Mouse (Mus musculus) adrenal gland, postnatal 25 days (tissue): ENCODE results near the gene Ralgapa1. TPM values are rescaled to one million over a fixed set of nuclear protein-coding genes. Genes with fewer than 3 reads are reported as not detected.
A peak's percentile ranks its signal among the peaks of the same experiment; 100 is the strongest.
"Not testable (repeated sequence)": the region's sequence is repeated elsewhere in the genome, so short reads cannot be mapped to it uniquely, and the experiment has no call there.

ENCODE experiments used
- DNase-seq: peaks from one replicate; pipeline ENCODE4 v3.0.0; 2021; ENCODE audit warnings: mixed read lengths
- total RNA-seq: library from RNA; stranded (reverse); gene quantifications from 2 replicates; pipeline ENCODE4 v1.2.3, GENCODE M21; 2021

Gene Ralgapa1
- total RNA-seq, 1 experiment from 2014 or later = 84.1 TPM

DNA sequence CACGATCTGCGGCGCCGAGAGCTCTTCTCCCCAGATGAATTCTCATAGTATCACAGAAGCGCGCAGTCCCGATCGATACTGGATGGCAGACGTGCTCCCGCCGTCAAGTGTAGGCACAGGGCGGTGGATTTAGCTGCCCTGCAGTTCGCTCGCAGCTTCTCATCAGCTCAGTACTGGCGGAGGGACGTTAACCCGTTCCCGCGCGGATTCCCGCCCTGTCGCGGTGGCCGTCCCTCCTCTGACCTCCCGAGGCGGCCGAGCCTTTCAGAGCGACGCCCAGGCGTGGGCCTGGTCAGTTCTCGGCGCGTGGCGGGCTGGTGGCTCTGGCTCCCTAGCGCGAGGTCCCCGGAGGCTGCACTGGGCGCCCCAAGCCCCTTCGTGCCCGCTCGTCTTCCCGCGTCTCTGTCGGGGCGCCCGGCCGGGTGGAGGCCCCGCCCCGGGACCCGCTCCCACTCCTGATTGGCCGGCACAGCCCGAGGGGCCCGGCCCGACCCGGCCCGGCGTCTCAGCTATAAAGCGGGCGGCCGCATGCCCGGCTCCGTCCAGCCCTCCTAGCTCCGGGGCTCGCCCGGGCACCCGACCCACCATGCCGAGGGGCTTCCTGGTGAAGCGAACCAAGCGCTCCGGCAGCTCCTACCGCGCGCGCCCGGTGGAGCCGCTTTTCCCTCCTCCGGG is 221.9 kb downstream of the Ralgapa1 start, which contains the start of gene Insm2:
TSS of gene Insm2 (plus strand) at position 541 of the 675 bp plus-strand sequence.
- DNase-seq = peak; percentile 50

DNA sequence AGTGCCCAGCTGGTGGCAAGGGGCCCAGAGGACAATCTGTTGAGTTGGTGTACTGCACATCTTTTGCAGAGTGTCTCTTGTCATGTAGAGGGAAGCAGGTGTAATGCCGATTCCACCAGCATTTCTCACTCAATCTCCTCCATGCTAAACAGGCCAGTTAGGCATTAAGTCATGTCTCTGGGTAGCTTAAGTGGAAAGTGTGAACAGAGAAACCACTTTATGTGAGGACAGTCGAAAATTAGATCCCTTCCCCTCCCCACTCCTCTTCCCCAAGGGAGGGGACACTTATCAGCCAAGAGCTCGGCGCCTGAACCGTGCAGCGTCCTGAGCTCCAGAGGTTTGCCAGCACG is 222.5 kb downstream of the Ralgapa1 start:
- DNase-seq = no peak

DNA sequence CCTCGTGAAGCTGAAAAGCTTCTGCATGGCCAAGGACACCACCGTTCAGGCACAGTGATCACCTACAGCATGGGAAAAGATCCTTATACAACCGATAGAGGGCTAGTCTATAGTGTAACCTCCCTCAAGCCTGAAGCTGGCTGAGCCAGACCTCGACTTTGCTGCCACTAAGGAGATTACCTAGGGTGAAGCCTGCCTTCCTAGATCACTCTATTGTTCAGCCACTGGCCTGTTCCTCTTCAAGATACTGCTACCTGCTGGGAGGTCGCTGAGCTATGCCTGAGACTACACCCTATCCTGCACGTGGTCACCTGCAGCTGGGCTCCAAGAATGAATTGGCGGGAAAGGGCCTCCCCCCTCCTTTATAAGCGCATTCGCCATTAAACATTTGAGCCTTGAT is 234.0 kb downstream of the Ralgapa1 start:
- not testable (repeated sequence) for DNase-seq

DNA sequence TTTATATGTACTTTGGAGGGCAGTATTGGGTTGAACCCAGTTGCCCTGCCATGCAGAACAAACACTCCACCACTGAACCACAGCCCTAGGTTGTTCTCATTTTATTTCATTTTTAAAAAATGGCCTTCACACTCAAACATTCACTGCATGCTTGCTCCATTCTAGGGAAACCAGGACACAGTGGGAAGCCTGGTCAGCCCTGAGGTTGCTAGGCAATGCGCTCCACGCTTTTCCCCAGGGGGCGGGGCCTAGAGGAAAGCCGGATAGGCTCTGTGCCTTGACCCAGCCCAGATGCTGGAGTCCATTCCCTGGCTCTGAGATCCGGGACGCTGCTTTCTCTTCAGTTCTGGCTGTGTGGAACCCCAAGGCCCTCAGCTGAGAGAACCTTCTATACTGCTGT is 247.2 kb downstream of the Ralgapa1 start:
- DNase-seq = peak; percentile 18

DNA sequence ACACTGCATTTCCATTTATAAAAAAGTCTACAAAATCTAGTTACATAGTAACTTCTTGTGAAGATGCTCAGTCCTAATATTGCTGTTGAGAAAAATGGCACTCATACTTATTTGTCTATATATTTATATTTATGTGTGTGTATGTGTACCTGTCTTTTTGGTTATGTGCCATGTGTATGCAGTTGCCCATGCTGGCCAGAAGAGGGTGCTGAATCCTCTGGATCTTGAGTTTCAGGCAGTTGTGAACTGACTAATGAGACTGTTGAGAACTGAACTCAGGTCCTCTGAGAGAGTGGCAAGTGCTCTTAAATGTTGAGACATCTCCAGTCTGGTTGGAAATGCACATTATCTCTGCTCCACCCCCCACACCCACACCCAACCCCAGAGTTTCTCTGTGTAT is 247.9 kb downstream of the Ralgapa1 start:
- DNase-seq = no peak

DNA sequence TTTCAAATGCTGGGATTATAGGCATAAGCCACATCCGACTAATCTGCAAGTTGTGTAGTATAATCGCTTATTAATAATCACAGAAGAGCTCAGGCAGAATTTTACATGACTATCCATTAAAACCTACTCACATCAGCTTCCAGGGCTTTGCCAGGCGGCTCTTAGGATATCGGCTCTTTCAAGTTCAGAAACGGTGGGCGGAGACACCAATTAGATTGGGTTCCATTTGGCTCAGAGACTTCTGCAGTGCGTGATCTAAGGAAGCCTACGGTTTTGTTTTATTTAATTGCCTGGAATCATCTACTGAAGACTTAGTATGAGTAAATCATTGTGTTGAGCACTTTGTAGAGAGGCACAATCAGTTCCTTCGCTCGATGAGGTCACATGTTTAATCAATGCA is 249.3 kb downstream of the Ralgapa1 start:
- DNase-seq = no peak

DNA sequence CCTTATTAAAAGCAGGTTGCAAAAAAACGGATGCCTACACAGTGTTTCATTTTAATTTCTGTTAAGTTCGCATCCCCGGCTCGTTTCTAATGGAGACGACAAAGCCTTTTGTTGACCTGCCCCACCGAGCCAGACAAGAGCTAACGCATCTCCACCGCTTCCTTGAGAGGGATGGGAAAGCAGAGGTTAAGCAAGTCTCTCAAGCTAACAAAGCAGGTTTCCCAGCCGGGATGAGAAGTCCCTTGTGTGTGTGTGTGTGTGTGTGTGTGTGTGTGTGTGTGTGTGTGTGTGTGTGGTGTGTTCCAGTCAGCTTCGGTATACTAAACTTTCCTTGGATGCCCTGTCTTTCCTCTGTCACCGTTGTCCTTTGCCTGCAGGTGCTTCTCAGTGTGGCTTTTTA is 249.8 kb downstream of the Ralgapa1 start:
- no peak for DNase-seq

DNA sequence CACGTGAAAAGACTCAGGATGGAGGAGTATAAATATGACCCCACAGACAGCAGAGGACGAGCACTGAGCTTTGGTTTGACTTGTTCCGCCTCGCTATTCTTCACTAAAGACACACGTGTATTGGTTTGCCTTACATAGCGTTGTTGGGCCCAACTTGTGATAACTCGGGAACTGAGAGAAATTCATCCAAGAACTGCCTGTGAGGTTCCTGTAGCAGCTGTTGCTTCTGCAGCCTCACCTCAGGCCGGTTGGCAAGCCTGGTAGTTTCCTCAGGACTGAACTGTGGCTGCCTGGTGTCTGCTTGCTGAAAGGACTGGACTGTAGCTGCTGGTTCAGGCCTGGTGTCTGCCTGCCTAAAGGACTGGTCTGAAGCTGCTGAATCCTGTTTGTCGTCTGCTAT is 250.3 kb downstream of the Ralgapa1 start:
- no peak for DNase-seq

DNA sequence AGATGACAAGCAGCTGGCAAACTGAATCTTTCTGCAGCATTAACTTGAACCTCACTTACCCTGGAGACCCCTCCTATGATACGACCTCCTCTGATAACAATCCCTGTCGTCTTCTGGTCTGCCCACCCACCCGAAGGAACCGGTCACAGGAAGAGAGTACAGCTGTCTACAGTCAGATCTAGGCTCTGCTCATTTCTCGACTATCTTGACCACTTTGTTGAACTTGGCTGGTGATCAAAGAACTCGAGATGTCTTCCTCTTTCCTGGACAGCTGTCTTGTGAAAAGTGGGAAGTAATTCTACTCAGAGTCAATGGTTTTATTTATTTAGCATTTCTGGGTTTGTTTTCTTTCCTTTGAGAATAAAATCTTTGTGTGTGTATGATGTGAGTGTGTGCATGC is 251.3 kb downstream of the Ralgapa1 start:
- DNase-seq = no peak

DNA sequence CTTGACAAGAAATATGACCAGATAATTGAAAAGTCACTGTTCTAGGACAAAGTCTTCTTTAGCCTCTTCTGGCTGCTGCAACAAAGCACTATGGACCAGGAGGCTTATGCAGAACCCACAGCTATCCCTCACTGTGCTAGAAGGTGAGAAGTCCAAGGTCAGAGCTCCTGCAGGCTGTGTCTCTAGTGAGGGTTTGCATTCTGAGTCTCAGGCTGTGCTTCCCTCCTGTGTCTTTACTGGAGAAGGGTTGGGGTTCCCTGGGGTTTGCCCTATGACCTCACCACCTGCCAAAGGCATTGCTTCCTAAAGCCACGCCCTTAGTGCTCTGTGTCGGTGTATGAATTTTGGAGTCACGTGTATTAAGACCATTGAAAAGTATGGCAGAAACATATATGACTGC is 252.5 kb downstream of the Ralgapa1 start:
- DNase-seq = no peak

DNA sequence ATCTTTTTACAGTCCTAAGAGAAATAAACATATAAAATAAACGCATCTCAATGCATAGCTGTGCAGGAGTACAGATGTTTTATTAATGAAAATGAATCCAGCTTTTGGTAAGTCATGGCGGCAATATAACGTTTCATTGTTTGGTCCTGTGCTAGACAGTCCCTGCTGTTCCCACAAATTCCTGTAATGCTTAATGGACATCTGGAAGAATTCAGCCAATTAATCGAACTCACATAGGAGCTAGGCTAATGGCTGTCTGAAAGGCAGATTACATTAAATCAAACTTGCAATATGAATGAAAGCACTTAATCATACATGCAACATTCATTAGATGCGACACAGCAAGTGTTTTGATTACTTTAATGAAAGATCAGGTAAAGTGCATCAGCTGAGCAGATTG is 254.1 kb downstream of the Ralgapa1 start:
- no peak for DNase-seq

DNA sequence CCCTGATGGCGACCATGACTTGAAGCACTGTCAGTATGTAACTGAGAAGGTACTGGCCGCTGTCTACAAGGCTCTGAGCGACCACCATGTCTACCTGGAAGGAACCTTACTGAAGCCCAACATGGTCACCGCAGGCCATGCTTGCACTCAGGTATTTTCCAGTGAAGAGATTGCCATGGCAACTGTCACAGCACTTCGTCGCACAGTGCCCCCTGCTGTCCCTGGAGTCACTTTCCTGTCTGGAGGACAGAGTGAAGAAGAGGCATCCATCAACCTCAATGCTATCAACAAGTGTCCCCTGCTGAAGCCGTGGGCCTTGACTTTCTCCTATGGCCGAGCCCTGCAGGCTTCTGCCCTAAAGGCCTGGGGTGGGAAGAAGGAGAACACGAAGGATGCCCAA is 255.1 kb downstream of the Ralgapa1 start:
- DNase-seq = no peak

DNA sequence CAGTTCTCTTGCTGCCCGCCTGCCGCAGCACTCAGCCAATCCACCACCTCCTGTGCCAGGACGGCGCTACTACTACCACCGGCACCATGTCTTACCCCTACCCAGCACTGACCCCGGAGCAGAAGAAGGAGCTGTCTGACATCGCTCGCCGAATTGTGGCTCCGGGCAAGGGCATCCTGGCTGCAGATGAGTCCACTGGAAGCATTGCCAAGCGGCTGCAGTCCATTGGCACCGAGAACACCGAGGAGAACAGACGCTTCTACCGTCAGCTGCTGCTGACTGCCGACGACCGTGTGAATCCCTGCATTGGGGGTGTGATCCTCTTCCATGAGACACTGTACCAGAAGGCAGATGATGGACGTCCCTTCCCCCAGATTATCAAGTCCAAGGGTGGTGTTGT is 255.8 kb downstream of the Ralgapa1 start, which contains the start of gene Aldoart2:
TSS of gene Aldoart2 (plus strand) at position 34 of the 400 bp plus-strand sequence.
- no peak for DNase-seq

DNA sequence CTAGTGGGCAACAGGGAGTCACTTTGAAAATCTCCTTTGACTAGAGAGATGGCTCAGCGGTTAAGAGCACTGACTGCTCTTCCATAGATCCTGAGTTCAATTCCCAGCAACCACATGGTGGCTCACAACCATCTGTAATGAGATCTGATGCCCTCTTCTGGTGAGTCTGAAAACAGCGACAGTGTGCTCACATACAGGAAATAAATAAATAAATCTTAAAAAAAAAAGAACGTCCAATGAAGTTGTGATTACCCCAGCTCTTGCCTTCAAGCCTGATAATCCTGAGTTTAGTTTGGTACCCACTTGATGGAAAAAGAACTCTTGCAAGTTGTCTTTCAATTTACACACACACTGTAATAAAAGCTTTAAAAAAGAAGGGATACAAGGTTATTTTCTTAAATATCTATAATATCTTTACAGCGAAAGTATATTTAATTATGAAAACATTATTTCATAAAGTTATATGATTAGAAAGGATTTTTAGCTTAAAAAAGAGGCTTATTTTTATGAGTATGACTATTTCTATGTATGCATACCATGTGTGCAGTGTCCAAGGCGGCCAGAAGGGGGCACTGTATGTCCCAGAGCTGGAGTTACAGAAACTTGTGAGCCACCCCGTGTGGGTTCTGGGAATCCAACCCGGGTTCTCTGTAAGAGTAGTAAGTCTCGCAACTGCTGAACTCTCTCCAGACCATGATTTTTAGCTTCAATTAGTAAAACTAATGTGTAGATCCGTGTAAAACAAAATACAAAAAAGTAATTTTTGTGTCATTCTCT is 256.6 kb downstream of the Ralgapa1 start:
- no peak for DNase-seq

DNA sequence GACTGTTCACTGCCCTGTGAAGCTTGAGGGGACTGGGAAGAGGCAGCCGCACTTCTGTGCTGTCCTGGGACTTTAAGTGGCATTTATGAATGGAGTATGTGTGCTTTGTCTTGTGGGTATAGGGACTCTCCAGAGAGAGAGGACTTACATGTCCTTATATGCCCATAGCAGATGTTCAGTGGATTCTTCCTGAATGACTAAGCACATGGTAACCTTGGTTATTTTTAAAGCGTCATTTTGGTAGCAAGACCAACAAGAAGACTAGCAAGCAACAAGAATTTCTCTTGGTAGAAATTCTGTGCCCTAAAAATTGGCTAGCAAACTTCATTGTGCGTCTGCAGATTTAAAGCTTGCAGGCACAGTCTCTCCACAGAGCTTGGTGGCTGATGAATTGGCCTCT is 257.2 kb downstream of the Ralgapa1 start:
- DNase-seq = no peak

DNA sequence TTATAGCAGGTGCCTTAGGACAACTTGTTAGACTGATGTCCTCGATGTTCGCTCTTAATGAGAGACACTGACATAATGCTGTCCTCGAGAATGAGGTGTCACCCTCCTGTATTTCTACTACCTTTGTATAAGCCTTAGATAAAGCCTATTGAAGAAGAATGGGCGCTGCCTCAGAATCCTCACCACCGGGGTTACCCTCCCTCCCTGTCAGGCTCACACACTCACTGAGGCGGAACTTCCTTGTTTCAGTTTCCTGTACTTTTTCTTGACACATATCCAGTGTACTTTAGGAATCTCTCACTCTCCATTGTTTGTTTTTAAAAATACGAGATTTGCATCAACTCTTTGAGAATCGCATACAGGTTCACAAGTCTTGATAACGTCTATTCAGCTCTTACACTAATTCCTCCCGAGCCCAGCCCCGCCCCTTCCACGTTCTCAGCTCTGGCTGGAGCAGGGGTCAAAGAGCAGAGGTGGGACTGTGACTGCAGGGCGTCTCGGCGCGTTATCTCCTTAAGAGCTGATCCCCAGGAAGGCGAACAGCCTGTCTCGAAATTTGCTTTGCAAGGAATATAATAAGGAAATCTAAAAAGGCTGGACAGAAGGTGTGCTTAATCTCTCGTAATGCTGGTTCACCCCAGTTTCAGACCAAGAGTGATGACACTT is 260.8 kb downstream of the Ralgapa1 start:
- peak; percentile 28 for DNase-seq

DNA sequence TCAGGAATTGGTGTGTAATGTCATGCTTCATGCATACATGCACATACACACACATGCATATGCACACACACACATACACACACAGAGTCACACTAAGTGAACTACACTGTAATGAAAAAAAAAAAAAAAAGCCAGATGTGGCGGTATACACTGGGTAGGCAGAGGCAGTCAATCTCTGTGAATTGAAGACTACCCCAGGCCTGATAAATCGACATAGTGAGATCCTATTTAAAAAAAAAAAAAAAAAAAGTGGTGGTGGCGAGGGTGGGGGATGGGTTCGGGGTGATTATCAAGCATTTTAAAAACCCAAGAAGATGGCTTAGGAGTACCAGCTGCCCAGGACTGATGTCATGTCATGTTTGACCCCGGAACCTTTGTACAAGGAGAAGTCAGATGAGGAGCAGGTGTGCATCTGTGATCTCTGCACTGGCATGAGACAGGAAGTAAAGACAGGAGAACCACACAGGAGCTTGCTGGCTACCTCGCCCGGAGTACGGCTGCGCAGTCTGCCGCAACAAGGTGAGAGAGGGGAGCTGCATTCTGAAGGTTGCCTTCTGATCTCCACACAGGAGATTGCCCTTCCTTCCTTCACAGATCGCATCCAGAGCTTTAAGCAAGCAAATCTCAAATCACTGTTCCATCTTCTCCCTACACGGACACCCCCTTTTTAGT is 261.6 kb downstream of the Ralgapa1 start:
- DNase-seq = no peak

DNA sequence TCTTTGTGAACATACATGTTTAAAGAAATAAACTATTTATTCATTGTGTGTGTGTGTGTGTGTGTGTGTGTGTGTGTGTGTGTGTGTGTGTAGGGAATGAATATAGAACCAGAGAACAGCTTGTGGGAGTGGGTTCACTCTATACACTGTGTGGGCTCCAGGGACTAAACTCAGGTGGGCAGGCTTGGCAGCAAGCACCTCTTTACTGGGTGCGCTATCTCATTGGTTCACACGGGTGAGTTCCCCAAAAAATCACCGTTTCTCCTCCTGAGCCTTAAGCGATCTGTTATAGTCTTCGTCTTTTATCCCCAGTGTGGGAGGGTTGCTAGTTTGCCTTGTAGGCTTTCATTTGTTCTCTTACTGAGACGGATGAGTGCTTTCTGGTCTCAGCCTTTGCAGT is 263.1 kb downstream of the Ralgapa1 start:
- DNase-seq = no peak

DNA sequence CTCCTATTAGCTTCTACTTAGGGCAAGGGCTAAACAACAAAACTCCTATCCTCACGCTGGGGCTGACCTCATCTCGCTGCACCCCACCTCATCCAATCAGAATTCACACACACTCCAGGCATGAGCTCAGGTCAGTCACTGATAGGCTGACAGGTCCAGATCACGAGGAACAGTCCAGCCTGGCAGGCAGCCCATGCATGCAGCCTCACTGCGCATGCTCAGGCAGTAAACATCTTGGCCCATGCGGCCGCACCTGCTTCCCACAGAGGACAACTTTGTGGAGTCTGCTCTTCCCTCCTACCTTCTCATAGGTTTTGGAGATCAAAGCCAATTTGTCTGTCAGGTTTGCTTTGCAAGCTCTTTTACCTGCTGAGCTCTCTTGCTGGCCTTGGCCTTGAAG is 266.1 kb downstream of the Ralgapa1 start:
- DNase-seq = not testable (repeated sequence)
